Mouse (Mus musculus): ENCODE measurements around the gene Tmem95. TPM values are rescaled to one million over a fixed set of nuclear protein-coding genes. Genes with fewer than 3 reads are reported as not detected.
"Not testable (repeated sequence)": the region's sequence is repeated elsewhere in the genome, so short reads cannot be mapped to it uniquely, and the experiment has no call there.

The Tmem95 gene
- total and polyA plus RNA-seq, 3 experiments: not detected

DNA sequence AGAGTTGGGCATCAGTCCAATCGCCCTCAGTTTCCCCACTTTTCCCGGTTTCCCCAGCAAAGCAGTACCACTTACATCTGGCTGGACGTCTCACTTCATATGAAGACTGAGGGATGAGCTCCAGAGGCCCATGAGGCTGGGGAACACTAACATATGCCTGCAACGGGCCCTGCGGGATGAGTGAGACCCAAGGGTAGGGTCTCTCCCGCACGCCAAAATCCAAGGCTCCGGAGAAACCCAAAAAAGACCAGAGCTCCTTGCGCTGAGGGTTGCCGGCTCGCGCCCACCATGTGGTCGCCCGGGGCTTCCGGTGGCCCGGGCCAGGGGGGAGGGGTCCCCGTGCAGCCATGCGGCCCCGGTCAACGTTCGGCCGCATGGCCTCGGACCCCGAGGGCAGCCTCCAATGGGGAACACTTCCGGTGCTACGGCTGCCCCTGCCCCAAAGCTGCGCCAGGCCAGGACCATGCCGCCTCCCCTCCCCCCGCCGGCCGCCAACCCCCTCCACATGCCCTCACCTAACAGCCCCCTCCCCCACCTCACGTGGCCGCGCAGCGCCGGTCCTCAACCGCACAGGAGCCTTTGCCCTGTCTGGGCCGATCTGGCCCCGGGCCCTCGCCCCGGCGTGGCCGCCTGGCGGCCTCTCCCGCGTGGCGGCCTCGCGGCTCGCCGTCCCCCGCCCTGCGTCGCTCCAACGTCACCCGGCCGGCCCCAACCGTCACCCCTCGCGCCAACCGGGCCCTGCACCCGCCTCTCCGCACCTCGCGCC lies 42.6 kb upstream of the Tmem95 start:
- peaks cover 12% of the 10 kb centered on the region; the same call in 1 of the 2 replicates for H3K36me3 ChIP-seq (ENCODE audit: control insufficient read depth, insufficient read depth, low read length)
- whole genome bisulfite sequencing: 1% methylated on average over 63 of the region's 65 CpGs
- intact Hi-C loops (cut with DNase I): loop anchor here (2.0 to 5.0 kb wide), 3 partner anchors 40 to 162 kb away; partner anchors contain the start of genes Gabarap, Kctd11 and Polr2a
- H3K27ac ChIP-seq: peak overlapping the region; percentile 96
- TF ChIP-seq CTCF (IDR thresholded peaks at IDR 0.05) (no peak), POLR2A (IDR thresholded peaks at IDR 0.05; ENCODE audit: insufficient read depth, low read depth, low read length) (no peak), EP300 (IDR thresholded peaks at IDR 0.05; ENCODE audit: insufficient read depth, low read depth, low read length) (no peak)
- peak; percentile 54 to 57 for DNase-seq
- peak overlapping the region; percentile 71 for H3K4me3 ChIP-seq
- peaks cover 6% of the 10 kb centered on the region for H3K4me1 ChIP-seq (ENCODE audit: control insufficient read depth, insufficient read depth, low read length)
- peak overlapping the region; percentile 98 for H3K9ac ChIP-seq (ENCODE audit: low read depth, low read length)
- no peaks in the 10 kb centered on the region for H3K27me3 ChIP-seq (ENCODE audit: control insufficient read depth, insufficient read depth, low read length)
- no peaks in the 10 kb centered on the region for H3K79me2 ChIP-seq (replicated peaks; ENCODE audit: control insufficient read depth, insufficient read depth, low read length)

DNA sequence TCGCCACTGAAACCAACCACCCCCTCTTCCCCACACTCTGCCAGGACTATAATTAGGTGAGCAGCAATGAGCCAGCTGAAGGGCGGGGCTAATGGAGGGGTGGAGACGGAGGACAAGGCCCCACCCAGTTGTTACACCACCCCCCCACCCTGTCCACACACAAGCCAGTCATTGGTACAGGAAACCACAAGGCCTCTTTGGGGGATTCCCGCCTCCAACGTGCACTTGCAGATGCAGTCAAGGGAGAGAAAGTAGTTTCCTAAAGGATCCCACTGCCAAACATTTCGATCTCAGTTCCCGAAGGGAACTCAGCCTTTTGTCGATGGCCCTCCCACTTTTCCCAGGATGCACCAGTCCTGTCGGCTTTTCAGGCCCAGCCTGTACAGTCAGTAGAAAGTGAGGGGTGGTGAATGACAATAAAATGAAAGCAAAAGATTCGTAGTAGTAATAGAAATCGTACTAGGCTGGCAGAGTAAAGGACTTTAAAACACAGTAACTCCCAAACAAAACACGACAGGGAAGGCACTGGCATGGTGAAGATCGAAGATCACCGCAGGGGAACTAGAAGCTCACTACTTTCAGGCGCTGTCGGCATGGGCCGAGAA lies 41.9 kb upstream of the Tmem95 start:
- intact Hi-C loops (cut with DNase I): loop anchor here (2.0 to 5.0 kb wide), 3 partner anchors 39 to 161 kb away; partner anchors contain the start of genes Gabarap, Kctd11 and Polr2a
- Histone ChIP-seq H3K4me1 (ENCODE audit: control insufficient read depth, insufficient read depth, low read length) (peaks cover 8% of the 10 kb centered on the region), H3K27me3 (ENCODE audit: control insufficient read depth, insufficient read depth, low read length) (no peaks in the 10 kb centered on the region), H3K36me3 (ENCODE audit: control insufficient read depth, insufficient read depth, low read length) (peaks cover 14% of the 10 kb centered on the region; the same call in 1 of the 2 replicates), H3K9ac (ENCODE audit: low read depth, low read length) (peak overlapping the region; percentile 98), H3K4me3 (peak overlapping the region; percentile 71), H3K79me2 (replicated peaks; ENCODE audit: control insufficient read depth, insufficient read depth, low read length) (no peaks in the 10 kb centered on the region), H3K27ac (peak overlapping the region; percentile 96)
- under 1% methylated on average over 17 of the region's 17 CpGs for WGBS
- DNase-seq: peak; percentile 85 to 88
- TF ChIP-seq CTCF (IDR thresholded peaks at IDR 0.05) (no peak), EP300 (IDR thresholded peaks at IDR 0.05; ENCODE audit: insufficient read depth, low read depth, low read length) (peak; percentile 62; the same call in 1 of the 2 replicates), POLR2A (IDR thresholded peaks at IDR 0.05; ENCODE audit: insufficient read depth, low read depth, low read length) (peak; percentile 58)

DNA sequence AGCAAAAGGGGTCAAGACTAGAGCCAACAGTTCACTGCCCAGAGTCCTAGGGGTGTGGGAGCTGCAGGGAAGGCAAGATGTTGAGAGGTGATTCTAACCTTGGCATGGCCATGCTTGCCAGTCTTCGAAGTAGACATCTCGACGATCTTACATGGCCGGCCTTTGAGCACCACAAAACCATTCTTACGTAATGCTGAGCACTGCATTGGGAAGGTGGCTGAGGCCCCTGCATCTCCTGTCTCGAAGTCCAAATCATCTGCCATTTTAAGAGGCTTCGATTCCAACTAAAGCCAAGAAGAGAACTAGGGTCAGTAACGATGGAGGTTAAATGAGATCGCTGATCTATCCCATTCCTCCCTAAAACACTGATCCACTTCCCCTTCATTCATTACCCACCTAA lies 41.2 kb upstream of the Tmem95 start:
- no peak for TF ChIP-seq EP300 (IDR thresholded peaks at IDR 0.05; ENCODE audit: insufficient read depth, low read depth, low read length)
- no peak for TF ChIP-seq CTCF (IDR thresholded peaks at IDR 0.05)
- no peak for TF ChIP-seq POLR2A (IDR thresholded peaks at IDR 0.05; ENCODE audit: insufficient read depth, low read depth, low read length)
- intact Hi-C loops (cut with DNase I): no loop called here
- peaks cover 3% of the 10 kb centered on the region; the same call in 1 of the 2 replicates for H3K79me2 ChIP-seq (replicated peaks; ENCODE audit: control insufficient read depth, insufficient read depth, low read length)
- H3K4me3 ChIP-seq: peak overlapping the region; percentile 71; the same call in 1 of the 2 replicates
- H3K4me1 ChIP-seq (ENCODE audit: control insufficient read depth, insufficient read depth, low read length): peaks cover 11% of the 10 kb centered on the region
- H3K27ac ChIP-seq: peak overlapping the region; percentile 96
- 65% methylated on average over 9 of the region's 9 CpGs for WGBS
- H3K36me3 ChIP-seq (ENCODE audit: control insufficient read depth, insufficient read depth, low read length): peaks cover 14% of the 10 kb centered on the region; the same call in 1 of the 2 replicates
- no peak overlapping the region for H3K9ac ChIP-seq (ENCODE audit: low read depth, low read length)
- H3K27me3 ChIP-seq (ENCODE audit: control insufficient read depth, insufficient read depth, low read length): no peaks in the 10 kb centered on the region
- DNase-seq: no peak

DNA sequence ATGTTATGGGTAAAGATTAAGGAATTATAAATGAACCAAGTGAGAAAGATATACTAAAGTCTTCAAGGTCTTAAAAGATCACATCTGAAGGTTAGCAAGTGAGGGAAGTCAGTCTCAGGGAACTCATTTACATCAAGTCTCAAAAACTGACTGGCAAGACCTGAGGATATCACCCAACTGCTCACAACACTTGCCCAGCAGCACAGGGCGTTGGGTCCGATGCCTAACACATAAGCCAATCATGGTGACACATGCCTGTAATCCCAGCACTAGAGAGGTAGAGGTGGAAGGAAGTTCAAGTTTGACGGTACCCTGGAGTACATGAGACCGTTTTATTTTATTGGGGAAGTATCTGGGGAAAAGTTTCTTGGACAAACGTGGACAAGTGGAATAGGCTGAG lies 40.3 kb upstream of the Tmem95 start:
- TF ChIP-seq POLR2A (IDR thresholded peaks at IDR 0.05; ENCODE audit: insufficient read depth, low read depth, low read length) (no peak), CTCF (IDR thresholded peaks at IDR 0.05) (no peak), EP300 (IDR thresholded peaks at IDR 0.05; ENCODE audit: insufficient read depth, low read depth, low read length) (no peak)
- H3K4me3 ChIP-seq: no peak overlapping the region
- 64% methylated on average over 5 of the region's 5 CpGs for WGBS
- no peak overlapping the region for H3K9ac ChIP-seq (ENCODE audit: low read depth, low read length)
- peaks cover 3% of the 10 kb centered on the region; the same call in 1 of the 2 replicates for H3K79me2 ChIP-seq (replicated peaks; ENCODE audit: control insufficient read depth, insufficient read depth, low read length)
- DNase-seq: no peak
- no peaks in the 10 kb centered on the region for H3K27me3 ChIP-seq (ENCODE audit: control insufficient read depth, insufficient read depth, low read length)
- no peak overlapping the region for H3K27ac ChIP-seq
- H3K4me1 ChIP-seq (ENCODE audit: control insufficient read depth, insufficient read depth, low read length): peaks cover 13% of the 10 kb centered on the region
- intact Hi-C loops (cut with DNase I): no loop called here
- H3K36me3 ChIP-seq (ENCODE audit: control insufficient read depth, insufficient read depth, low read length): peaks cover 14% of the 10 kb centered on the region; the same call in 1 of the 2 replicates

DNA sequence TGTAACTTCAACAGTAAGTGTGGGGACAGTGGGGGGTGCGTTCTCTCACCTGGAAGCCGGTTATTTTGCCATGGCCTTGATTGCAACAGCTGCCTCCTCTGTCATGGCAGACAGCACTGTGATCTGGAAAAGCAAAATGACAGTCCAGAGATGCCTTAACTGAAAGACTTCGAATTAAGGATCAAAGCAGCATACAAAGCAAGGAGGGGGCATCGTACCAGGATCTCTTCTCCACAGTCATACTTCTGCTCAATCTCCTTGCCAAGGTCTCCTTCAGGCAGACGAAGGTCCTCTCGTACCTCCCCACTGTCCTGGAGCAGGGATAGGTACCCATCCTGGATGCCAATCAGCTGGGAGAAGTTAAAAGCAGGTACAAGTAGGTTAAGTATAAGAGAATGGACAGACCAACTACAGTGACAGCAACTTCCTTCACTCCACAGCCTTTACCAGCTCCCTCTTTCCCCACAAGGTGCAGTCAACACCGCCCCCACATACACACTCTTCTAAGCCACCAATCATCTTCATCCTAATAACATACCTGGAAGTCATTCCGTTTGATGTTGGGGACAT lies 39.6 kb upstream of the Tmem95 start:
- Histone ChIP-seq H3K4me1 (ENCODE audit: control insufficient read depth, insufficient read depth, low read length) (peaks cover 13% of the 10 kb centered on the region), H3K4me3 (no peak overlapping the region), H3K79me2 (replicated peaks; ENCODE audit: control insufficient read depth, insufficient read depth, low read length) (peaks cover 3% of the 10 kb centered on the region; the same call in 1 of the 2 replicates), H3K27ac (no peak overlapping the region), H3K9ac (ENCODE audit: low read depth, low read length) (no peak overlapping the region), H3K27me3 (ENCODE audit: control insufficient read depth, insufficient read depth, low read length) (no peaks in the 10 kb centered on the region), H3K36me3 (ENCODE audit: control insufficient read depth, insufficient read depth, low read length) (peaks cover 14% of the 10 kb centered on the region; the same call in 1 of the 2 replicates)
- WGBS: 81% methylated on average over 8 of the region's 8 CpGs
- DNase-seq: no peak
- no peak for TF ChIP-seq POLR2A (IDR thresholded peaks at IDR 0.05; ENCODE audit: insufficient read depth, low read depth, low read length)
- no peak for TF ChIP-seq CTCF (IDR thresholded peaks at IDR 0.05)
- TF ChIP-seq EP300 (IDR thresholded peaks at IDR 0.05; ENCODE audit: insufficient read depth, low read depth, low read length): no peak
- intact Hi-C loops (cut with DNase I): no loop called here

DNA sequence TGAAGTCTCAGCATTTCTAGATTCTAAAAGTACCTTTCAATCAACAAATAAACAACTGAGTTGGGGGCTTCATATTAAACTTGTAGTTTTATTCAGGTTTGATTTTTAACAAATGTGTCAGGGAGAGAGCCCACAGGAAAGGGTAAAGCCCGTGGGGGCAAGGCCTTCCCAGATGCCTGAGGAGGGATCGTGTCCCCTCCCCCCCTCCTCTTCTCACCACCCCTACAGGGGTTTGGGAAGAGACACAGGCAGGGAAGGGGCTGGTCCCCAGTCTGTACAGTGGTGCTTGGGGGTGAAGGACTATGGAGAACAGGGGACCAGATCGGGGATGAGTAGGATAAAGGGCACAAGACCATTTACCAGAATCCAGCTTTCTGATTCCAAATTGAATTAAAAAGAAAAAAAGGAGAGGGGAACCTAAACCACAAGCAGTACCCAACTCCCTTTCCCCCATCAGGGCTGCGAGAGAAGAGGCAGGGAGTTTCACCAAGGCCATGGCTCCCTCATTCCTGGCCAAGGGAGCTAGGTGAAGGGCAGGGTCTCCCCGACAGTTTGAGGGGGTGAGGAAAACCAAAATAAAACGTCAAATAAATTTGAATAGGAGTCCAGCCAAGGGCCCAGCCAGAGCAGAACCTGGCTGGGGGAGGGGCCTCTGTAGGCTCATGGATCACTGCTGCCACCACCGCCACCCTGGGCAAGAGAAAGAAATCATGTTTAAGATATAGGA lies 39.0 kb upstream of the Tmem95 start:
- WGBS: 56% methylated on average over 7 of the region's 7 CpGs
- peak in 1 of 2 experiments; percentile 3 for DNase-seq
- H3K36me3 ChIP-seq (ENCODE audit: control insufficient read depth, insufficient read depth, low read length): peaks cover 14% of the 10 kb centered on the region; the same call in 1 of the 2 replicates
- intact Hi-C loops (cut with DNase I); H3K9ac ChIP-seq (ENCODE audit: low read depth, low read length); H3K79me2 ChIP-seq (replicated peaks; ENCODE audit: control insufficient read depth, insufficient read depth, low read length); H3K4me3 ChIP-seq; H3K27me3 ChIP-seq (ENCODE audit: control insufficient read depth, insufficient read depth, low read length); H3K27ac ChIP-seq: not testable (repeated sequence)
- peaks cover 11% of the 10 kb centered on the region for H3K4me1 ChIP-seq (ENCODE audit: control insufficient read depth, insufficient read depth, low read length)
